Mouse (Mus musculus): ENCODE data around the gene Fbxo41. TPM values are rescaled to one million over a fixed set of nuclear protein-coding genes. Genes with fewer than 3 reads are reported as not detected.
A peak's percentile ranks its signal among the peaks of the same experiment; 100 is the strongest.

Gene Fbxo41
- polyA plus RNA-seq, 1 experiment from 2014 or later: 10.0 TPM

DNA sequence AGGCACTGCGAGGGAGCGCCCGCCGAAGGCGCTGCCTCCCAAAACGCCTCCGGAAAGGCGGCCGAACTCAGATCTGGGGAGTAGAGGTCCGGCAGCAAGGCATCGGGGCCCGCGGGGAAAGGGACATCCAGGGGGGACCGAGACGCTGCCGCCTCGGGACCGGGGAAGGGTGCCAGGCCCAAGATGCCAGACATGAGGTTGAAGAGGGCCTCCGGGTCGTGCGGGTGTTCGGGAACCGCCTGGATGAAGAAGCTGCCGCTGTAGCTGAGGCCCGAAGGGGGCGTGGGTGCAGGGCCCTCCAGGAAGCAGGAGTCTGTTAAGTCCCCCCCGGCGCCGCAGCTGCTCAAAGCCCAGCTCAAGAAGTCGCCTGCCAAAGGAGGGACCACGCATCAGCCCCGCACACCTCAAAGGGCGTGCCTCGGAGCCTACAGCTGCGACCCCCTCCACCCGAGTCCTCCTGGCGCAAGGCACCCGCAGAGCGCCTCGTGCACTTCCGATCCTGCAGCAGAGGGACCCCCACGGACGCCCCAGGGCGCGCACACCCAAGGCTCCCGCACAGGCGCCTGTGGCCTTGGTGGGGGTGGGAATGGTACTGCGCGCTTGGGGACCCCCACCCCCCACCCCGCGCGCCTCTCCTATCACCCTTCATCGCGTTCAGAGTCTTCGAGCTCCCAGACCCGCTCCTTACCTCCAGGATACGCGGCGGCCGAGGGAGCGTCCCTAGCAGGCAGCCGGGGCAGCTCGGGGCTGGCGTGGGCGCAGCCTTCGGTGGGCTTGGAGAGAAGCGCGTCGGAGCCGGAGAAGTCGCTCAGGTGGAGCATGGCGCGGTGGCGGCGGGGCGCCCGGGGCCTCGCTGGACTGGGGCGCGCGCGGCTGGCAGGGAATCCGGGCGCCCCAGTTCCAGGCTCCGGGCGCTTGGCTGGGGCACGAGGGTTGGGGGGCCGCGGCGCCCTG is 10.1 kb upstream of the Fbxo41 start:
- peak overlapping the region; percentile 39 for H3K4me3 ChIP-seq (ENCODE audit: low read depth, low read length)
- H3K27me3 ChIP-seq (ENCODE audit: control insufficient read depth, insufficient read depth, low read length): peaks cover 59% of the 10 kb centered on the region
- H3K4me2 ChIP-seq (ENCODE audit: low read depth, low read length): peak overlapping the region; percentile 80
- no peaks in the 10 kb centered on the region for H3K36me3 ChIP-seq (ENCODE audit: control insufficient read depth, insufficient read depth, low read length)
- H3K9ac ChIP-seq (replicated peaks; ENCODE audit: low read depth, low read length): peak overlapping the region; percentile 34; the same call in 1 of the 2 replicates
- WGBS: 1% methylated on average over 87 of the region's 90 CpGs
- H3K4me1 ChIP-seq (ENCODE audit: control insufficient read depth, insufficient read depth, low read length): peaks cover 14% of the 10 kb centered on the region
- H3K27ac ChIP-seq (ENCODE audit: low read depth, low read length): no peak overlapping the region
- peak; percentile 8; the same call in 1 of the 2 replicates for ATAC-seq (ENCODE audit: low read depth)
- no peaks in the 10 kb centered on the region for H3K9me3 ChIP-seq (ENCODE audit: control insufficient read depth, low read length)

DNA sequence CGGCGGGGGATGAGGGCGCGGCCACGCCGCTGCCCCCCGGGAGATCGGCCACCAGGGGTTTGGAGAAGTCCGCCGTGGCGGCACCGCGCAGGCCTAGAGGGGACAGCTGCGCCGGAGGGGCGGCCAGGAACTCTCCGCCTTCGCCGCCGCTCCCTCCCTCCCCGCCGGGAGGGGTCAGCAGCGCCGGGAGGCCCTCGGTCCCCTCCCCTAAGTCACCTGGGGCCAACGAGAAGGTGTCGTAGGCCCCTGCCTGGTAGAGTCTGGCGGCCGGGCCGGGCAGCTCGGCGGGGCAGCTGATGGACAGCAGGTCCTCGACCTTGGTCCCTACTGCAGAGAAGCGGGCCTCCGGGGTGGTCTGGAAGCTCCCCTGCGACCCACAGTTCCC is 9.3 kb upstream of the Fbxo41 start:
- peak overlapping the region; percentile 48 for H3K4me2 ChIP-seq (ENCODE audit: low read depth, low read length)
- H3K9me3 ChIP-seq (ENCODE audit: control insufficient read depth, low read length): no peaks in the 10 kb centered on the region
- ATAC-seq (ENCODE audit: low read depth): no peak
- H3K27ac ChIP-seq (ENCODE audit: low read depth, low read length): no peak overlapping the region
- peak overlapping the region; percentile 39 for H3K4me3 ChIP-seq (ENCODE audit: low read depth, low read length)
- H3K36me3 ChIP-seq (ENCODE audit: control insufficient read depth, insufficient read depth, low read length): no peaks in the 10 kb centered on the region
- 2% methylated on average over 22 of the region's 36 CpGs for WGBS
- 0 out of 2 replicates have a peak overlapping the region, but pooled peaks have one; percentile 16 for H3K9ac ChIP-seq (replicated peaks; ENCODE audit: low read depth, low read length)
- H3K4me1 ChIP-seq (ENCODE audit: control insufficient read depth, insufficient read depth, low read length): peaks cover 13% of the 10 kb centered on the region
- peaks cover 59% of the 10 kb centered on the region for H3K27me3 ChIP-seq (ENCODE audit: control insufficient read depth, insufficient read depth, low read length)

DNA sequence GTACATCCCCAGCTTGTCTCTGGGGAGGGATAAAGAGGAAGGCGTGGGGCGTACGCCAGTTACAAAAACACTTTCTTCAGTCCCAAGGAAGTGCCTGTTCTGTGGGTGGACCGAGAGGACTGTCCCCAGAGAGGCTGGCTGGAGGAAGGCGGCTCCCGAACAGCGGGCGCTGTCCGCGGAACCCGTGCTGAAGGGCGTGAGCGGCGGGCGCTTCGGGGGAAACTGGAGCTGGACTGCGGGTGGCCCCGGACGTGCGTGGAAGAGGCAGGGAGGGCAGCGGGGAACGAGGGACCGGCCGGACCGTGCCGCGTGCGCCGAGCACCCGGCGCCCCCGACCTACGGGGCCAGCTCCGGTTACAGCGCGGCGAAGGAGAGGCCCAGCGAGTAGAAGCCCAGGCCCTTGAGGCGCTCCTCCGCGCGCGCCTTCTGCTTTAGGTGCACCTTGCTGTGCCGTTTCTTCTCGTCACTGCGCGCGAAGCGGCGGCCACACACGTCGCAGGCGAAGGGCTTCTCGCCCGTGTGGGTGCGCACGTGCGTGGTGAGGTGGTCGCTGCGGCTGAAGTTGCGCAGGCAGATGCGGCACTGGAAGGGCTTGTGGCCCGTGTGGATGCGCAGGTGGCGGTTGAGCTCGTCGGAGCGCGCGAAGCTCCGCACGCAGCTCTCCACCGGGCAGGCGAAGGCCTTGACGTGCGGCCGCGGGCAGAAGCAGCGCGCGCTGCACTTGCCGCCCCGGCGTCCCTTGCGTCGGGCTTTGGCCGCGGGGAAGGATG is 8.7 kb upstream of the Fbxo41 start:
- WGBS: under 1% methylated on average over 69 of the region's 88 CpGs
- H3K9me3 ChIP-seq (ENCODE audit: control insufficient read depth, low read length): no peaks in the 10 kb centered on the region
- H3K4me3 ChIP-seq (ENCODE audit: low read depth, low read length): peak overlapping the region; percentile 39
- peaks cover 13% of the 10 kb centered on the region for H3K4me1 ChIP-seq (ENCODE audit: control insufficient read depth, insufficient read depth, low read length)
- H3K36me3 ChIP-seq (ENCODE audit: control insufficient read depth, insufficient read depth, low read length): no peaks in the 10 kb centered on the region
- H3K9ac ChIP-seq (replicated peaks; ENCODE audit: low read depth, low read length): 0 out of 2 replicates have a peak overlapping the region, but pooled peaks have one; percentile 16
- H3K27ac ChIP-seq (ENCODE audit: low read depth, low read length): no peak overlapping the region
- peak overlapping the region; percentile 48 for H3K4me2 ChIP-seq (ENCODE audit: low read depth, low read length)
- 0 out of 2 replicates have a peak, but pooled peaks have one; percentile 11 for ATAC-seq (ENCODE audit: low read depth)
- peaks cover 59% of the 10 kb centered on the region for H3K27me3 ChIP-seq (ENCODE audit: control insufficient read depth, insufficient read depth, low read length)

DNA sequence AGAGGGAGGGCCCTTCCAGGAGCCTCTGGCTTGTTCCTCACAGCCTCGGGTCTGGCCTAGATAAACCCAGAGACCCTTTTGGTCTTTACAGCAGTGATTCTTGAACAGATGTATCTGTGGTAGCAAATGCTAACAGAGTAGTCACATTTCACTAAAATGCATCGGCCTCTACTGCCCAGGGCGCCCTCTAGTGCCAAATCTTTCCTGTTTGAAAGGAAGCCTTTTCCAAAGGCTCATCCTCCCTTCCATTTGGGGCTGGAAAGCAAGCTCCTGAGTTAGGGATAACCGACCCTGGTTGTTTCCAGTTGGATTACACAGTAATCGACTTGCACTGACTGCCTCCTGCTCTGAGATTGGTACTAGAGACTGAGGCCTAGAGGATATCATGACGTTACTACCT is 7.7 kb upstream of the Fbxo41 start:
- no peak for ATAC-seq (ENCODE audit: low read depth)
- Histone ChIP-seq H3K27ac (ENCODE audit: low read depth, low read length) (no peak overlapping the region), H3K36me3 (ENCODE audit: control insufficient read depth, insufficient read depth, low read length) (no peaks in the 10 kb centered on the region), H3K4me2 (ENCODE audit: low read depth, low read length) (no peak overlapping the region), H3K4me3 (ENCODE audit: low read depth, low read length) (no peak overlapping the region), H3K4me1 (ENCODE audit: control insufficient read depth, insufficient read depth, low read length) (peaks cover 13% of the 10 kb centered on the region), H3K9ac (replicated peaks; ENCODE audit: low read depth, low read length) (no peak overlapping the region), H3K9me3 (ENCODE audit: control insufficient read depth, low read length) (no peaks in the 10 kb centered on the region), H3K27me3 (ENCODE audit: control insufficient read depth, insufficient read depth, low read length) (peaks cover 53% of the 10 kb centered on the region)
- WGBS: 3% methylated on average over 6 of the region's 6 CpGs

DNA sequence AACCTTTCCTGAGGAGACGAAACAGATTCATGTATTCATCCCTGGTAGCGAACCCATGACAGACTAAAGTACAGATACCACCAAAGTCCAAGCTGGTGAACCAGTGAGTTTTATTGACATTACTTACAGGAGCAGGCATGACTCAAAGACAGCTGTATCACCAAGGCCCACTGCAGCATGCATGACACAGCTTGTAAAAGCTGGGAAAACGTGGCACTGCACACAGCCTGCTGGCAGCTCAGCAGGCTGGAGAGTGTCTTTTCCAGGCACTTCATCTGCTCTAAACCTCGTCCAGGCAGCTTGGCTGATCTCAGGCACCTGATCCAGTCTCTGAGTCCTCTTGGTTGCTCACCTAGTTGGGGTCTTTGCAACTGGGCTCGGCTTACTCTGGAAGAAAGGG is 5.8 kb upstream of the Fbxo41 start:
- H3K4me3 ChIP-seq (ENCODE audit: low read depth, low read length): no peak overlapping the region
- H3K27me3 ChIP-seq (ENCODE audit: control insufficient read depth, insufficient read depth, low read length): peaks cover 35% of the 10 kb centered on the region
- no peaks in the 10 kb centered on the region for H3K9me3 ChIP-seq (ENCODE audit: control insufficient read depth, low read length)
- H3K27ac ChIP-seq (ENCODE audit: low read depth, low read length): no peak overlapping the region
- no peak overlapping the region for H3K4me2 ChIP-seq (ENCODE audit: low read depth, low read length)
- no peak overlapping the region for H3K9ac ChIP-seq (replicated peaks; ENCODE audit: low read depth, low read length)
- no peak for ATAC-seq (ENCODE audit: low read depth)
- H3K4me1 ChIP-seq (ENCODE audit: control insufficient read depth, insufficient read depth, low read length): peaks cover 13% of the 10 kb centered on the region
- 50% methylated on average over 5 of the region's 5 CpGs for WGBS
- no peaks in the 10 kb centered on the region for H3K36me3 ChIP-seq (ENCODE audit: control insufficient read depth, insufficient read depth, low read length)

DNA sequence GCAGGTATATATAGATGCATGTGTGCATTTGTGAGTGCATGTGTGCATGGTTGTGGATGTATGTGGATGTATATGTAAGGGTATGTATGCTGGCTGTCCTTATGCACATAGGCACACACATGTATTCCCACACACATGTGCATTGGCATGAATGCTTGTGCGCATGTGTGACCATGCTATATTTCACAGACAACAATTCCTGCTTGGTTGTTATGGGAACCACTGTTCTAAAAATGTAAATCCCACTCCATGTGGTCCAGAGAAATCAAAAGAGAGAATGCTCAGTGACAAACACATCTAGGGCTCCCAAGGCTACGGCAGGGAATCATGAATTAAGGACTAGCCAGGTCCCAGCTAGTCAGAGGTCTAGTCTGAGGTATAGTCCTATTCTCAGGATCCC is 2.1 kb upstream of the Fbxo41 start:
- Histone ChIP-seq H3K36me3 (ENCODE audit: control insufficient read depth, insufficient read depth, low read length) (no peaks in the 10 kb centered on the region), H3K27me3 (ENCODE audit: control insufficient read depth, insufficient read depth, low read length) (no peaks in the 10 kb centered on the region; the same call in 1 of the 2 replicates), H3K4me2 (ENCODE audit: low read depth, low read length) (no peak overlapping the region), H3K9me3 (ENCODE audit: control insufficient read depth, low read length) (no peaks in the 10 kb centered on the region), H3K9ac (replicated peaks; ENCODE audit: low read depth, low read length) (no peak overlapping the region), H3K27ac (ENCODE audit: low read depth, low read length) (no peak overlapping the region), H3K4me3 (ENCODE audit: low read depth, low read length) (no peak overlapping the region), H3K4me1 (ENCODE audit: control insufficient read depth, insufficient read depth, low read length) (0 out of 2 replicates have a peak, but pooled peaks cover 3% of the 10 kb centered on the region)
- WGBS: 41% methylated on average over 2 of the region's 2 CpGs
- no peak for ATAC-seq (ENCODE audit: low read depth)

DNA sequence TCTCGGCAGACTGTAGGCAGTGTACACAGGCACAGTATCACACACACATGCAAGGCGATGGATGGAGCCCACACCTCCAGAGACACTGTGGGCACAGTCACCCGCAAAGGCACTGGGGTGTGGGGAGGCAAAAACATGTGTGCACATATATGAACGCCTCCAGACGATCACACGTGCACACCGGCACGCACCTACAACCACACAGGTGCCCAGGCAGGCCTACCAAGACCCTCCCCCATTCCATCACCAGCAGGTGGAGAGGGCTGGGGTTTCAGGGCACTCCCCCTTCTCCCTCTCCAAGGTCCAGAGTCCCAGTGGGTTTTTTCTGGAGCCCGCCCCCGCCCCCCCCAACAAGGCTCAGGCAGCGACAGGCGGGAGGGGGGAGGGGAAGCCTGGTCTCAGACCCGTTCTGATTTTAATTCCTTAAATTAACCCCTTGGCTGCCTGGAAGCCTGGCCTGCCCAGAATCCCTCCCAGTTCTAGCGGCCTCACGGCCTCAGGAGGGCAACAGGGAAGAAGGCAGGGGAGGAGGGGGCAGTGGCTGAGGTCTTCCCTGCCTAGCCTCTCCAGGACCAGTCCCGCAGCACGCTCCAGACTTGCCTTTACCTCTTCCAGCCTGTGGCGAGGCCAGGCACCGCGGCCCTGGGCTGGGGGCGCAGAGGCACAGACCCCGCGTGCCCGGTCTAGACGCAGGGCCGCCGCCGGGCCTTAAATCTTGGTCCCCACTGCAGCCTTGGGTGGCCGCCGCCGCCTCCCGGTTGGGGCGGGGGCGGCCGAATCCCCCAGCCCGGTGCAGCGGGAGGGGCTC is 487 bp downstream of the Fbxo41 start:
- Histone ChIP-seq H3K27me3 (ENCODE audit: control insufficient read depth, insufficient read depth, low read length) (no peaks in the 10 kb centered on the region; the same call in 1 of the 2 replicates), H3K36me3 (ENCODE audit: control insufficient read depth, insufficient read depth, low read length) (no peaks in the 10 kb centered on the region), H3K4me3 (ENCODE audit: low read depth, low read length) (peak overlapping the region; percentile 89), H3K4me2 (ENCODE audit: low read depth, low read length) (peak overlapping the region; percentile 74), H3K4me1 (ENCODE audit: control insufficient read depth, insufficient read depth, low read length) (0 out of 2 replicates have a peak, but pooled peaks cover 3% of the 10 kb centered on the region), H3K9ac (replicated peaks; ENCODE audit: low read depth, low read length) (peak overlapping the region; percentile 90), H3K27ac (ENCODE audit: low read depth, low read length) (peak overlapping the region; percentile 80), H3K9me3 (ENCODE audit: control insufficient read depth, low read length) (no peaks in the 10 kb centered on the region)
- WGBS: 1% methylated on average over 33 of the region's 37 CpGs
- peak; percentile 84 for ATAC-seq (ENCODE audit: low read depth)

DNA sequence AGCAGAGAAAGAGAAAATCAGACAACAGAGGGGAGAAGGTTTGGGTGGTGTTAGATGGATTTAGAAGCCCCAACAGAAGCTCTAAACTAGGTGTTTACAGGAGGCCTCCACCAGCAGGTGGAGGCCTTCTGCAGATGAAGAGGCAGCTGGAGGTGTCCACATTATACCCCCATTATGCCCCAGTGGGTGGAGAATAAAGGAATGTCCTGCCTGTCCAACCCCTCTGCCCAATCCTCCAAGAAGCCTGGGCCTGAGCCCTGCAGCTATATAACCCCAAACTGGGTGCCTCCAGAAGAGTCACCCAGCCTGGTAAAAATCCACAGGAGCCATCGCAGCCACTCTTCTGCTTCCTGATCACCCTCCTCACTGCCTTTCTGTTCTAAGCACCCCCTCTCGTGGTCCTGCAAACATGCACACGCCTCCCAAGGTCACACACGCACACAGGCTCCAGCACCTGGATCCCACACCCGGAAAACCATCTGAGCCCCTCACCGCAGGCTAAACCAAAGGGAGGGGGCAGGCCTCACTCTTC is 1.2 kb downstream of the Fbxo41 start:
- Histone ChIP-seq H3K4me2 (ENCODE audit: low read depth, low read length) (peak overlapping the region; percentile 74), H3K36me3 (ENCODE audit: control insufficient read depth, insufficient read depth, low read length) (no peaks in the 10 kb centered on the region), H3K4me1 (ENCODE audit: control insufficient read depth, insufficient read depth, low read length) (0 out of 2 replicates have a peak, but pooled peaks cover 3% of the 10 kb centered on the region), H3K9me3 (ENCODE audit: control insufficient read depth, low read length) (no peaks in the 10 kb centered on the region), H3K9ac (replicated peaks; ENCODE audit: low read depth, low read length) (peak overlapping the region; percentile 90; the same call in 1 of the 2 replicates), H3K27ac (ENCODE audit: low read depth, low read length) (peak overlapping the region; percentile 80; the same call in 1 of the 2 replicates), H3K4me3 (ENCODE audit: low read depth, low read length) (peak overlapping the region; percentile 89), H3K27me3 (ENCODE audit: control insufficient read depth, insufficient read depth, low read length) (no peaks in the 10 kb centered on the region; the same call in 1 of the 2 replicates)
- WGBS: 10% methylated on average over 6 of the region's 6 CpGs
- peak; percentile 7; the same call in 1 of the 2 replicates for ATAC-seq (ENCODE audit: low read depth)

Data from neural tube, embryonic 14.5 days (tissue).